Mouse (Mus musculus): ENCODE measurements around the gene Gimap7. TPM values are rescaled to one million over a fixed set of nuclear protein-coding genes. Genes with fewer than 3 reads are reported as not detected.
A peak's percentile ranks its signal among the peaks of the same experiment; 100 is the strongest.
"Not testable (repeated sequence)": the region's sequence is repeated elsewhere in the genome, so short reads cannot be mapped to it uniquely, and the experiment has no call there.

Gimap7 gene
- polyA plus RNA-seq, 1 experiment = 5.2 TPM

DNA sequence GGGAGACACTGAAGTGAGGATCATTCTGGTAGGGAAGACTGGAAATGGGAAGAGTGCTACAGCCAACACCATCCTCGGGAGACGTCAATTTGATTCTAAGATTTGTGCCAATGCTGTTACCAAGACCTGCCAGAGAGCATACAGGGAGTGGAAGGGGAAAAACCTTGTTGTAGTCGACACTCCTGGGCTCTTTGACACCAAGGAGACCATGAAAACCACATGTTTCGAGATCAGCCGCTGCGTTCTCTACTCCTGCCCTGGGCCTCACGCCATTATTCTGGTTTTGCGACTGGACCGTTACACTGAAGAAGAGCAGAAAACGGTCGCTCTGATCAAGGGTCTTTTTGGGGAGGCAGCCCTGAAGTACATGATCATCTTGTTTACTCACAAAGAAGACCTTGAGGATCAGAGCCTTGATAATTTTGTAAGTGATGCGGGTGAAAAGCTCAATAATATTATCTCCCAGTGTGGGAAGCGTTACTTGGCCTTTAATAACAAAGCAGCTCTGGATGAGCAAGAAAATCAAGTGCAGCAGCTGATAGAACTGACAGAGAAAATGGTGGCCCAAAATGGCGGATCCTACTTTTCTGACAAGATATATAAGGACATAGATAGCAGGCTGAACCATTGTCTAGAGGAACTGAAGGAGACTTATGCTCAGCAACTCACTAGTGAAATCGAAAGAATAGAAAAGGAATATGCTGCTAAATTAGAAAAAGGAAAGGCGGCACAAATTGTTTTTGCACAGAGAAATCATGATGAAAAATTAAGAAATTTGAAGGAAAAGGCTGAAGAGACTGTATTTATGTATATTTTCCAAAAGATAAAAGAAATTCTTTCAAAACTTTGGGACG, 40.7 kb upstream of the Gimap7 start:
- peaks cover 6% of the 10 kb centered on the region; the same call in 1 of the 2 replicates for H3K4me1 ChIP-seq (ENCODE audit: control insufficient read depth, insufficient read depth, low read length)

DNA sequence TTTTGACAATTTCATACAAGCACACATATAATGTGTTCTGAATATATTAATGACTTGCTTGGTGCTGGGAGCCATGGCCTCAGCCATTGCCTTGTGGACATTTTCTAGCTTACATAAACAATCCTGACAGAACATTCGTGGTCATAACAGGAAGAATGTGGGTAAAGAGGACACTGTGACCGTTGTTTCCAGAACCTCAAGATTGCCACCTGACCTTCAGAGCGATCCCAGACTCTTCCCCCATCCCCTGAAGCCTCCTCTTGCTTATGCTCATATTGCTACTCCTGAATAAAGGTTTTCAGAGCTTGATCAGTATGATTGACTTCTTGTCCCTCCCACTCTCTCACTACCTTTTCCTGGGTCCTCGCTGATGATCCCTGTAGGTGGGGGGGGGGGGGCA, 40.0 kb upstream of the Gimap7 start:
- TF ChIP-seq CTCF (IDR thresholded peaks at IDR 0.05; ENCODE audit: control insufficient read depth, insufficient read depth, low read length) (no peak), POLR2A (IDR thresholded peaks at IDR 0.05; ENCODE audit: borderline replicate concordance, control insufficient read depth, low read depth, low read length) (no peak)
- no peak overlapping the region for H3K4me3 ChIP-seq (replicated peaks; ENCODE audit: control insufficient read depth, low read depth, low read length)
- 18% methylated on average over 4 of the region's 4 CpGs for WGBS
- H3K27ac ChIP-seq (ENCODE audit: control insufficient read depth, insufficient read depth, low read depth, low read length, poor library complexity) = no peak overlapping the region
- H3K4me1 ChIP-seq (ENCODE audit: control insufficient read depth, insufficient read depth, low read length) = peaks cover 6% of the 10 kb centered on the region; the same call in 1 of the 2 replicates

More for the DNA sequence above, 40.7 kb upstream of the Gimap7 start:
- TF ChIP-seq POLR2A (IDR thresholded peaks at IDR 0.05; ENCODE audit: borderline replicate concordance, control insufficient read depth, low read depth, low read length) = no peak
- TF ChIP-seq CTCF (IDR thresholded peaks at IDR 0.05; ENCODE audit: control insufficient read depth, insufficient read depth, low read length) = no peak
- Histone ChIP-seq H3K27ac (ENCODE audit: control insufficient read depth, insufficient read depth, low read depth, low read length, poor library complexity) (no peak overlapping the region; the same call in 1 of the 2 replicates), H3K4me3 (replicated peaks; ENCODE audit: control insufficient read depth, low read depth, low read length) (peak overlapping the region; percentile 12)
- 75% methylated on average over 17 of the region's 17 CpGs for WGBS

DNA sequence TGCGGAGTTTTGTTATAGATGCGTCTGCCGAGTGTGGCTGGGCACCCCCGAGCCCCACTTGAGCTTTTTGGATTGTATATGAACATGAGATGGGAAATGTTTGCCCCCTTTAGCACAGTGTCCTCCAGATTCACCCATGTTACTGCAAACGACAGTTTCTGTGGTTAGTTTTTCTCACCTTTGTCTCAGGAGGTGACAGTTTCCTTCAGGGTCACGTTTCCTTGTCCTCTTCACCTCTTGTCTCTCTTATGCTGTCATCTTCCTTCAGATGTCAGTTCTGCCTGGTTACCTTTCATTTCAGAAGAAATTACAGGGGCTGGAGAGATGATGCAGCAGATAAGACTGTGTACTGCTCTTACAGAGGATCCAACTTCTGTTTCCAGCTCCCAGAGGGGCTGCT, 38.7 kb upstream of the Gimap7 start:
- 63% methylated on average over 6 of the region's 6 CpGs for WGBS
- TF ChIP-seq CTCF (IDR thresholded peaks at IDR 0.05; ENCODE audit: control insufficient read depth, insufficient read depth, low read length) (no peak), POLR2A (IDR thresholded peaks at IDR 0.05; ENCODE audit: borderline replicate concordance, control insufficient read depth, low read depth, low read length) (no peak)
- Histone ChIP-seq H3K27ac (ENCODE audit: control insufficient read depth, insufficient read depth, low read depth, low read length, poor library complexity) (no peak overlapping the region), H3K4me3 (replicated peaks; ENCODE audit: control insufficient read depth, low read depth, low read length) (no peak overlapping the region), H3K4me1 (ENCODE audit: control insufficient read depth, insufficient read depth, low read length) (peaks cover 7% of the 10 kb centered on the region; the same call in 1 of the 2 replicates)

DNA sequence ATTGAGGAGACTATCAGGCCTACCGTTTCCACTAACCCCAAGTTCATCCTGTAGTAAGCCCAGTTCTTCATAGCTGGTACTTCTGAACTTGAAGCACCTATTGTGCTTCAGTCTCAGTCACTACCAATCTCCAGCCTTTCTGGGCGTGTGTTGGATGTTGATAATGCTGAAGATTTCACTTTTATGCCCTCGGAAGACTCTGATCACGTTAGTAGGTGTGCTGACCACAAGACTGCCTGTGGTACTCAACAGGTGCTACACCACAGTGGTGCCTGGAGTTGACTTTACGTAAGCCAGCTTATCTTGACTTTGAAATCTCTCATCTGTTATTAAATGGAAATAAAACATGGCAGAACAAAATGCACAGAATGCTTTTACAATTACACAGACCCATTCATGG, 38.0 kb upstream of the Gimap7 start:
- H3K4me3 ChIP-seq (replicated peaks; ENCODE audit: control insufficient read depth, low read depth, low read length) = no peak overlapping the region
- TF ChIP-seq CTCF (IDR thresholded peaks at IDR 0.05; ENCODE audit: control insufficient read depth, insufficient read depth, low read length) (no peak), POLR2A (IDR thresholded peaks at IDR 0.05; ENCODE audit: borderline replicate concordance, control insufficient read depth, low read depth, low read length) (no peak)
- peaks cover 6% of the 10 kb centered on the region; the same call in 1 of the 2 replicates for H3K4me1 ChIP-seq (ENCODE audit: control insufficient read depth, insufficient read depth, low read length)
- no peak overlapping the region for H3K27ac ChIP-seq (ENCODE audit: control insufficient read depth, insufficient read depth, low read depth, low read length, poor library complexity)
- 54% methylated on average over 5 of the region's 5 CpGs for WGBS

DNA sequence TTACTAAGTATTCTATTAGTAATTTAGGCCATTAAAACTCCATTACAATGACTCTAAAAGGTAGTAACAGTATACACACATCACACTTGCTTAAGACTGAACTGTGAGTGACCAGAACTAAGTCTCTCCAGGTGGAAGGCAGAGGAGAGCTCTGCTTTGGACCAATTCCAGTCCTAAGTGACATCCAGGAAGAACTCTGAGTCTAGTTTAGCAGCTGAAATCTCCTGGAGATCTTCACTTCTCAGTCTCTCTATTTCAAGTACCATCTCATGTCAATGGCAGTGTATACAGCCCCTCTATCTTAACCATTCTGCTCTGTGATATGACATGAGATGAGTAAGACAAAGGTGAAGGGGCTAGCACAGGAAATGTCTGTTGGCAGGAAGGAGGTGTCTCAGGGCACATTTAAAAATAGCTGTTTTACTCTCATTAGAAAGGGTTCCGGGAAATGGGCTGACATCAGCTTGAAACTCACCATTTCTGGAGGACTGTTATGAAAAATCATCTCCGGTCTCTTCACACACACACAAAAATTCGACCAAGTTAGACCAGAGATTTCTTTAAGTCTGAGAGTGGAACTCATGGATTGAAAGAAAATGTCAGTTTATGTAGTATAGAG, 36.8 kb upstream of the Gimap7 start:
- no peak overlapping the region for H3K27ac ChIP-seq (ENCODE audit: control insufficient read depth, insufficient read depth, low read depth, low read length, poor library complexity)
- no peak for TF ChIP-seq CTCF (IDR thresholded peaks at IDR 0.05; ENCODE audit: control insufficient read depth, insufficient read depth, low read length)
- TF ChIP-seq POLR2A (IDR thresholded peaks at IDR 0.05; ENCODE audit: borderline replicate concordance, control insufficient read depth, low read depth, low read length) = no peak

DNA sequence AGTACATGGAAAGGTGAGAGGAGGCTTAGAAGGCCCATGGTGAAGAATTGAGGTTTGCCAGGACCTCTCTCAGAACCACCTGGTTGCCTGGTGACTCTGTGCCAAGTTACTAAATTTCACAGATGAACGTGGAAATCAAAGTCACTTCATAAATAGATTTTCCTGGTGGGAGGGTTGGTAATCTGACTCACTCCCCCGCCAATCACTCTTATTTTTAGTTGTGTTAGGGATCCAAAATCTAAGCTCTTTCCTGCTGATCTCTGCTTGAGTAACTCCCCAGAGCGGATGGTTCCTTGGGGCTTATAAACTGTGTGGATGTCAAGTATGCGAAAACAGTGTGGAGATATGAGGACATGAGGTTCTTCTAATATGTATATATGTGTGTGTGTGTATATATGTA, 36.1 kb upstream of the Gimap7 start:
- no peak overlapping the region for H3K4me3 ChIP-seq (replicated peaks; ENCODE audit: control insufficient read depth, low read depth, low read length)
- WGBS = 65% methylated on average over 4 of the region's 4 CpGs
- H3K4me1 ChIP-seq (ENCODE audit: control insufficient read depth, insufficient read depth, low read length) = peaks cover 7% of the 10 kb centered on the region; the same call in 1 of the 2 replicates
- no peak overlapping the region for H3K27ac ChIP-seq (ENCODE audit: control insufficient read depth, insufficient read depth, low read depth, low read length, poor library complexity)
- TF ChIP-seq CTCF (IDR thresholded peaks at IDR 0.05; ENCODE audit: control insufficient read depth, insufficient read depth, low read length) (no peak), POLR2A (IDR thresholded peaks at IDR 0.05; ENCODE audit: borderline replicate concordance, control insufficient read depth, low read depth, low read length) (no peak)

More for the DNA sequence above, 36.8 kb upstream of the Gimap7 start:
- Histone ChIP-seq H3K4me1 (ENCODE audit: control insufficient read depth, insufficient read depth, low read length) (peaks cover 6% of the 10 kb centered on the region; the same call in 1 of the 2 replicates), H3K4me3 (replicated peaks; ENCODE audit: control insufficient read depth, low read depth, low read length) (no peak overlapping the region)
- 17% methylated on average over 3 of the region's 3 CpGs for WGBS

DNA sequence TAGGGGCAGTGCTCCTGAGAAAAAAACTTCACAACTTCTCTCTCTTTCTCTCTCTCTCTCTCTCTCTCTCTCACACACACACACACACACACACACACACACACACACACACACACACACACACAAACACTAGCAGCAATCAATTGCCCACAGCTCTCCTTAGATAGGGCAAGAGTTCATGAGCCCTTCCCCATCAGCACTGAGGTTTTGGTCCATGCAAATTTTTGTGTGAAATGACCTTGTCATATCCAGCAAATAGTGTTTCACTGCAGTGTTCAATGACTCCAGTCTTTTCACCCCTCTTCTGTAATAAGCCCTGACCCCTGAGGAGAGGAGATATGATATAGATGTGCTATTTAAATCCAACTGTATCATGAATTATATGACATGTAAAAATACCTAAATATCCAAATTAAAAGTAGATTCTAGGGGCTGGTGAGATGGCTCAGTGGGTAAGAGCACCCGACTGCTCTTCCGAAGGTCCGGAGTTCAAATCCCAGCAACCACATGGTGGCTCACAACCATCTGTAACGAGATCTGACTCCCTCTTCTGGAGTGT, 35.1 kb upstream of the Gimap7 start:
- H3K27ac ChIP-seq (ENCODE audit: control insufficient read depth, insufficient read depth, low read depth, low read length, poor library complexity); H3K4me3 ChIP-seq (replicated peaks; ENCODE audit: control insufficient read depth, low read depth, low read length); H3K4me1 ChIP-seq (ENCODE audit: control insufficient read depth, insufficient read depth, low read length): not testable (repeated sequence)
- 76% methylated on average over 4 of the region's 4 CpGs for WGBS

DNA sequence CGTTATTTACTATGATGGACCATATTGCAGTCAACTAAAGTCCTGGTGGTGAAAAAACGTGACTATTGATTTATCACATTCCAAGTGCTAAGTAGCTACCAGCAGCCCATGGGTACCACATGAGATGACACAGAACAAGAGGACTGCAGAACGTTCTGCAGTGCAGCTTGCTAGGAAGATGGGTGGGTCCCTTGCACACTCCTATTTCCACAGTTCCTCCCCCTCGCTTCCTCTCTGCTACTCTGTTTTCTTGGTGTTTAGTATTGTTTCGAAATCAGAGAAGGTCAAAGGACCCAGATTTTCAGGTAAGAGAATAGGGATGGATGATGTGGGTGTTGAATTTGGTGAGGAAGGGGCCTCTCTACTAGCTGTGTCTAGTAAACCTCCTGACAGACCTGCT, 34.1 kb upstream of the Gimap7 start, which contains the start of gene Gimap4:
Gimap4 (plus strand) TSS at position 231 of the 400 bp plus-strand sequence.
- H3K27ac ChIP-seq (ENCODE audit: control insufficient read depth, insufficient read depth, low read depth, low read length, poor library complexity) = peak within 1 kb of the TSS; percentile 41; the same call in 1 of the 2 replicates
- WGBS = 32% methylated on average over 5 of the region's 5 CpGs
- TF ChIP-seq POLR2A (IDR thresholded peaks at IDR 0.05; ENCODE audit: borderline replicate concordance, control insufficient read depth, low read depth, low read length) = no peak
- no peak for TF ChIP-seq CTCF (IDR thresholded peaks at IDR 0.05; ENCODE audit: control insufficient read depth, insufficient read depth, low read length)
- H3K4me3 ChIP-seq (replicated peaks; ENCODE audit: control insufficient read depth, low read depth, low read length) = peak within 1 kb of the TSS; percentile 58
- peaks cover 3% of the 10 kb centered on the region; the same call in 1 of the 2 replicates for H3K4me1 ChIP-seq (ENCODE audit: control insufficient read depth, insufficient read depth, low read length)

Measured in bone marrow, adult 2 months (tissue).